Mouse (Mus musculus): Measurements from ENCODE around the gene Gbf1.

GRCm38 (mm10) chr19:46304216-46304841 lies 152.0 kb downstream of the Gbf1 start, which contains the start of gene Nfkb2:
- peak; percentile 98 for TF ChIP-seq CTCF (IDR thresholded peaks at IDR 0.05; ENCODE audit: extremely low read depth, insufficient read length, insufficient replicate concordance, low read depth, low read length)
- peak; percentile 90 for TF ChIP-seq POLR2A (IDR thresholded peaks at IDR 0.05; ENCODE audit: low read depth, low read length)
